Mouse (Mus musculus) CD8-positive naive resting alpha-beta T cell, adult 57 days (primary cell): ENCODE measurements around the gene Gpr65. TPM values are rescaled to one million over a fixed set of nuclear protein-coding genes. Genes with fewer than 3 reads are reported as not detected.

Source experiments
- total RNA-seq: library from RNA; stranded (reverse); gene quantifications from one replicate; pipeline ENCODE4 v1.2.4, GENCODE M21; 2023

The Gpr65 gene
- total RNA-seq = 29.0 TPM

DNA sequence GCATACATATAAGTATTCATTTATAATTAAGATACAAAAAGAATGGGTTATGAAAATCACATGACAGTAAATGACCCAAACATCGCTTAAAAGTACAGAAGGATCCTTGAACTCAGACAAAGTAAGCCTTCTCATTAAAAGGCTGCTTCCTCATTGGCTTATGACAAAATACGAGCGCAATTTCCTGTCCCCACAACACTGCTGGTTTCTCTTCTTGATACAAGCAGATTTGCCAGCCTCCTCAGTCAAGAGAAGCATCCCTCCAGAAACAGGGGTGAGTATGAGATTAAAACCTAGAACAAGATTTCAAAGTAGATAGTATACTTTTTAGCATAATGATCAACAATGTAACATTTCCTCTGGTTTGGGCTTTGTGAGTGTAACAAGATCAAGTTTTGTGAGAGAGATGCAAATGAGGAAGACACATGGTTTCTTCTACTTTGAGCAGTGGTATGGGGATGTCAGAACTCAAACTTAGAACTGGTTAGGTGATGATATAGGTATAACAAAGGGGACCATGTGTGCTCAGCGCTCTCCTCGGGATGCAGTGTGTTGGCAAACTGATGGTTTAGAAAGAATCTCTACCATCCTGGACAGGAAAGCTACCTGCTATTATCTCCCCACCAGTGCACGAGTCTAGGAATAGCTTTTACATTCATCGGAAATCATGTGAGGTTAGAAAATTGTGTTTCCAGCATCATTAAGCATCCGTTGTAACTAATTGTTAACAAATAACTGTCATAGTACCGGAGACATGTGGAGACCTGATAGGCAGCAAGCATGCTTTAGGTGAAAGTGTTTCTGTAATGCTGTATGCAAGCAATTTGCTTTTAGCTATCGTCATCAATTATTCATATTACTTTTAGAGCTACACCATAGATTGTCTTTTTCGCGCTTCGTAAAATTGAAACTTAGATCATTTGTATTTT is at the start of gene Gpr65:
Gpr65 (plus strand) TSS at position 195 of the 929 bp plus-strand sequence.

GRCm38 (mm10) chr12:98258845-98259517 is 9.5 kb upstream of the Gpr65 start, which contains the start of gene Galc:
Gene Galc (minus strand): TSS chr12:98259459.

Other genes starting within 250 kb of the Gpr65 start
- gene Galc, start 9.2 kb upstream of the Gpr65 start, total RNA-seq = 6.0 TPM